Mouse (Mus musculus) left cerebral cortex, adult 11 months (tissue): Measurements from ENCODE around the gene Sav1.

Source experiments
- DNase-seq: peaks from one replicate; pipeline ENCODE4 v3.0.0; 2022; ENCODE audit warnings: low spot score

The Sav1 gene

GRCm38 (mm10) chr12:69957378-69957777 is 29.4 kb downstream of the Sav1 start:
- no peak for DNase-seq

GRCm38 (mm10) chr12:69947502-69947901 is 39.3 kb downstream of the Sav1 start:
- no peak for DNase-seq

- DNase-seq: no peak
These were observed 40.9 kb downstream of the Sav1 start for GRCm38 (mm10) chr12:69945861-69946260.

GRCm38 (mm10) chr12:69941655-69942329 is 45.0 kb downstream of the Sav1 start:
- DNase-seq: no peak

GRCm38 (mm10) chr12:69939291-69939690 is 47.5 kb downstream of the Sav1 start:
- no peak for DNase-seq

- no peak for DNase-seq
These were observed 49.1 kb downstream of the Sav1 start for GRCm38 (mm10) chr12:69937731-69938130.

GRCm38 (mm10) chr12:69926716-69927115 is 60.1 kb downstream of the Sav1 start:
- no peak for DNase-seq

- DNase-seq: no peak
These were observed 62.8 kb downstream of the Sav1 start for GRCm38 (mm10) chr12:69924012-69924411.

GRCm38 (mm10) chr12:69923603-69924002 is 63.2 kb downstream of the Sav1 start:
- DNase-seq: no peak

- DNase-seq: no peak
These were observed 63.7 kb downstream of the Sav1 start for GRCm38 (mm10) chr12:69923128-69923527.

- DNase-seq: no peak
These were observed 64.7 kb downstream of the Sav1 start for GRCm38 (mm10) chr12:69922099-69922498.

GRCm38 (mm10) chr12:69917870-69918269 is 68.9 kb downstream of the Sav1 start:
- DNase-seq: no peak
